Mouse (Mus musculus) heart, embryonic 13.5 days (tissue): ENCODE measurements around the gene Sdr9c7. TPM values are rescaled to one million over a fixed set of nuclear protein-coding genes. Genes with fewer than 3 reads are reported as not detected.

ENCODE experiments used
- polyA plus RNA-seq: library from polyadenylated mRNA; unstranded; fragments of >200 nt; fragmentation: Nextera tagmentation; extraction: Ambion mirVana; gene quantifications from 2 replicates; pipeline ENCODE4 v1.2.1, GENCODE M21; 2015

The Sdr9c7 gene
- polyA plus RNA-seq, 1 experiment from 2014 or later = not detected

Other genes starting within 250 kb of the Sdr9c7 start
- gene Nemp1, start 231.6 kb upstream of the Sdr9c7 start, polyA plus RNA-seq = 7.1 and 7.4 TPM in 2 replicates
- 9.7 and 10.4 TPM in 2 replicates for gene Nab2, start 229.9 kb upstream of the Sdr9c7 start, polyA plus RNA-seq
- 0.27 and 0.28 TPM in 2 replicates for gene Myo1a, start 193.3 kb upstream of the Sdr9c7 start, polyA plus RNA-seq
- 1.2 and 2.0 TPM in 2 replicates for gene Tac2, start 174.0 kb upstream of the Sdr9c7 start, polyA plus RNA-seq
- gene Zbtb39, start 159.0 kb upstream of the Sdr9c7 start, polyA plus RNA-seq = 1.6 and 2.0 TPM in 2 replicates
- gene Gpr182, start 146.8 kb upstream of the Sdr9c7 start, polyA plus RNA-seq = 20.2 TPM in 2 replicates
- gene Rdh1, start 138.8 kb upstream of the Sdr9c7 start, polyA plus RNA-seq = not detected in 2 replicates
- gene Rdh16f1, start 138.7 kb upstream of the Sdr9c7 start, polyA plus RNA-seq = not detected in 2 replicates
- 0.15 and 0.23 TPM in 2 replicates for gene Rdh9, start 122.1 kb upstream of the Sdr9c7 start, polyA plus RNA-seq
- gene Rdh16, start 97.4 kb upstream of the Sdr9c7 start, polyA plus RNA-seq = not detected in 2 replicates
- gene Rdh19, start 48.6 kb upstream of the Sdr9c7 start, polyA plus RNA-seq = not detected in 2 replicates
- not detected in 2 replicates for gene Rdh16f2, start 32.0 kb upstream of the Sdr9c7 start, polyA plus RNA-seq
- not detected in 2 replicates for gene Rdh7, start 9.7 kb upstream of the Sdr9c7 start, polyA plus RNA-seq
- gene Hsd17b6, start 109.1 kb downstream of the Sdr9c7 start, polyA plus RNA-seq = not detected in 2 replicates
- gene Prim1, start 116.7 kb downstream of the Sdr9c7 start, polyA plus RNA-seq = 50.5 and 53.2 TPM in 2 replicates
- 540 TPM in 2 replicates for gene Naca, start 137.1 kb downstream of the Sdr9c7 start, polyA plus RNA-seq
- gene Ptges3, start 160.4 kb downstream of the Sdr9c7 start, polyA plus RNA-seq = 301 and 338 TPM in 2 replicates
- 4,907 and 5,417 TPM in 2 replicates for gene Atp5b, start 184.8 kb downstream of the Sdr9c7 start, polyA plus RNA-seq
- 7.4 and 8.0 TPM in 2 replicates for gene Baz2a, start 193.1 kb downstream of the Sdr9c7 start, polyA plus RNA-seq